Mouse (Mus musculus): ENCODE measurements around the gene Gm12790.
"Not testable (repeated sequence)": the region's sequence is repeated elsewhere in the genome, so short reads cannot be mapped to it uniquely, and the experiment has no call there.

Gm12790 gene

DNA sequence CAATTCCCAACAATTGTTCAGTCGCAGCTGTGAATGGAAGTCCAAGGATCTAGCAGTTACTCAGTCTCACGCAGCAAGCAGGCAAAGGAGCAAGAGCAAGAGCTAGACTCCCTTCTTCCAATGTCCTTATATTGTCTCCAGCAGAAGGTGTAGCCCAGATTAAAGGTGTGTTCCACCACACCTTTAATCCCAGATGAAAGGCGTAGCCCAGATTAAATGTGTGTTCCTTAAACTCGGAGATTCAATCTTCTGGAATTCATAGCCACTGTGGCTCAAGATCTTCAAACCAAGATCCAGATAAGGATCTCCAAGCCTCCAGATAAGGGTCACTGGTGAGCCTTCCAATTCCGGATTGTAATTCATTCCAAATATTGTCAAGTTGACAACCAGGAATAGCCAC lies at the start of gene Gm12790:
Gm12790 (minus strand) TSS at position 101 of the 400 bp plus-strand sequence.
- DNase-seq = not testable (repeated sequence)

DNA sequence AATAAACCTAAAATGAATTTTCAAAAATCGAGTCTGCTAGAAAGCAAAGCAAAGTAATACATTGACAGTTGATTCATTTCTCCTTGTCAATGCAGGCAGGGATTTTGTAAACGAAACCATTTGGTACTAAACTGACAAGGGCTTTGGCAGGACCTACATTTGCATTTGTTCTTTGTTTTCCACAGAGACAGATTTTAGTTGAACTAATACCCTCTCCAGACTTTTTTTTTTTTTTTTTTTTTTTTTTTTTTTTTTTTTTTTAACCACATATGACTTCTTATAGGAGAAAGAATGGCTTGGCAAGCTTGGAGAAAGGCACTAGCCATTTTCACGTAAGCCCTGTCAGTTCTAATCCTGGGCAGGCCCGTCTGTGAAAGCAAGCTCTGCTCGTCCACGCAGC lies 45.8 kb upstream of the Gm12790 start:
- DNase-seq = no peak

- peak; percentile 80 to 86 for DNase-seq
Observed at GRCm38 (mm10) chr4:101998267-101998922, 17.5 kb upstream of the Gm12790 start.

- DNase-seq = no peak
Observed at GRCm38 (mm10) chr4:101997426-101997825, 16.6 kb upstream of the Gm12790 start.

- DNase-seq = not testable (repeated sequence)
Observed at GRCm38 (mm10) chr4:101986326-101986725, 5.5 kb upstream of the Gm12790 start, which contains the start of gene Gm12789. Gm12789 (plus strand) TSS chr4:101986626.

DNA sequence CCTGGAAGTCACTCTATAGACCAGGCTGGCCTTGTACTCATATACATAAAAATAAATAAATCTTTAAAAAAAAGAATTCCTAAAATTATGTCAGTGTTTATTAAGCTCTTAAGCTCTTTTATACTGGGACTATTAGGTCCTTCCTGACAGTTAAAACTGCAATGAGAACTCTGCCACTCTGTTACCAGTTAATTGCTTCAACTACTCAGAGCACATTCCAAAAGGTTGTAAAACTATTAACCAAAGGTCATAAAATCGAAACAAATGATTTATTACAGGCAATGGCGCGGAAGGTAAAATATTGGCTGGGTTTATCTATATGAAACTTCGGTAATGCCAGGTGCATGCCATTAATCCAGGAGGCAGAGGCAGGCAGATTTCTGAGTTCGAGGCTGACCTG lies 4.8 kb upstream of the Gm12790 start:
- no peak for DNase-seq

DNA sequence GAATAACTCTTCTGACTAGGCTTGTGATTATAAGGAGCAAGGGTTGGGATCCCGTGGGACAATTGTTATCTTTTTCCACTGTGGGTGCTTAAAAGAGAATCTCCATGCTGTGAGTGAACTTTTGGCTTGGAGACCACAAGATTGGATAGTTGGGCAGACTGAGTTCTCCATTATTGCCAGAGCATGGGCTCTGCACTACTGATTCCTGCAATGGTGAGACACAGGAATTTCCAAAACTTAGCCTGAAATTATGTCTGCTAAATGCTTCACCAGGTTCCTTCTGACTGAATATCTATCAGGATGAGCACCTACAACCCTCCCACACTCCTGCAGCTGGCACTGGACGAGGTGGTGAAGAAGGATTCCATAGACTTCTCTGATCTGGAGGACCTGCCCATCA lies 40.7 kb downstream of the Gm12790 start, which contains the start of gene Gm12794:
Gm12794 (plus strand) TSS at position 301 of the 400 bp plus-strand sequence.
- DNase-seq = not testable (repeated sequence)
